Comparison of ENCODE assay signal across 13 mouse cellular contexts in genomic region chr9:112123421-112123828, GRCm38 (mm10).
DNase-seq lines count a peak whose midpoint lies in the region; ATAC-seq and TF ChIP-seq lines count a peak whose summit lies in the region.
"Had no signal": no experiment of that assay in that cellular context is flagged by ENCODE, and none has a peak within 500 bp of the region (broad histone marks: within the 10 kb centered on the region; RNA-seq: fewer than 3 reads in every experiment).

No protein-coding gene starts in this region.

- peak; percentile 44 for DNase-seq in embryo, embryonic 11 days
- DNase-seq in embryo, embryonic 9.5 days (ENCODE audit: extremely low spot score): no peak
- peak; percentile 28 for DNase-seq in liver, adult 2 months (ENCODE audit: extremely low read depth, low read depth, low spot score)
- peak; percentile 78 for DNase-seq in retina, postnatal 1 day
- DNase-seq in spleen, postnatal 36 days (ENCODE audit: low spot score in 2 of 2): no peak
- DNase-seq in frontal cortex, postnatal 10 days (ENCODE audit: low spot score in 2 of 2): no peak
- DNase-seq: cerebellum, adult 9-11 months; kidney, postnatal 36 days; spleen, adult 18-20 months had no signal

- H3K79me2 ChIP-seq in liver, adult 2 months (ENCODE audit: control insufficient read depth, insufficient read depth, low read length): no peaks in the 10 kb centered on the region

- no peak overlapping the region for H3K9ac ChIP-seq in liver, adult 2 months (ENCODE audit: low read depth, low read length)
- no peak overlapping the region for H3K9ac ChIP-seq in liver, embryonic 12.5 days
- H3K9ac ChIP-seq in midbrain, embryonic 12.5 days (replicated peaks): no peak overlapping the region
- H3K9ac ChIP-seq: liver, embryonic 15.5 days had no signal

- no peaks in the 10 kb centered on the region for H3K9me3 ChIP-seq in liver, embryonic 12.5 days (replicated peaks)
- H3K9me3 ChIP-seq in midbrain, embryonic 12.5 days: no peaks in the 10 kb centered on the region
- H3K9me3 ChIP-seq: liver, embryonic 15.5 days had no signal

- H3K4me3 ChIP-seq in liver, adult 2 months (ENCODE audit: insufficient read depth, low read depth, low read length): no peak overlapping the region
- no peak overlapping the region for H3K4me3 ChIP-seq in liver, embryonic 12.5 days
- H3K4me3 ChIP-seq in midbrain, embryonic 12.5 days: no peak overlapping the region
- H3K4me3 ChIP-seq: liver, embryonic 15.5 days had no signal

- no peak for ATAC-seq in liver, embryonic 12.5 days
- 0 out of 2 replicates have a peak, but pooled peaks have one; percentile 41 for ATAC-seq in midbrain, embryonic 12.5 days (ENCODE audit: low FRiP score, low read depth)

- H3K27ac ChIP-seq in liver, adult 2 months (replicated peaks; ENCODE audit: insufficient read depth, low read depth, low read length): no peak overlapping the region
- no peak overlapping the region for H3K27ac ChIP-seq in liver, embryonic 12.5 days
- H3K27ac ChIP-seq in midbrain, embryonic 12.5 days (replicated peaks): peak overlapping the region; percentile 56
- H3K27ac ChIP-seq: liver, embryonic 15.5 days had no signal

- H3K4me2 ChIP-seq in liver, embryonic 12.5 days: no peak overlapping the region
- H3K4me2 ChIP-seq in midbrain, embryonic 12.5 days (replicated peaks): no peak overlapping the region
- H3K4me2 ChIP-seq: liver, embryonic 15.5 days had no signal

- H3K36me3 ChIP-seq in liver, adult 2 months (ENCODE audit: control insufficient read depth, insufficient read depth, low read length): no peaks in the 10 kb centered on the region
- H3K36me3 ChIP-seq in liver, embryonic 12.5 days: no peaks in the 10 kb centered on the region
- no peaks in the 10 kb centered on the region for H3K36me3 ChIP-seq in midbrain, embryonic 12.5 days
- H3K36me3 ChIP-seq: G1E; liver, embryonic 15.5 days had no signal

- H3K4me1 ChIP-seq in liver, adult 2 months (ENCODE audit: control insufficient read depth, insufficient read depth, low read length): peaks cover 3% of the 10 kb centered on the region; the same call in 1 of the 2 replicates
- no peaks in the 10 kb centered on the region; the same call in 1 of the 2 replicates for H3K4me1 ChIP-seq in liver, embryonic 12.5 days
- H3K4me1 ChIP-seq in midbrain, embryonic 12.5 days: peaks cover 24% of the 10 kb centered on the region
- H3K4me1 ChIP-seq: liver, embryonic 15.5 days had no signal

- 68% methylated on average over 6 of the region's 6 CpGs for WGBS in liver, adult 2 months
- WGBS in liver, embryonic 12.5 days (ENCODE audit: insufficient replicate concordance): 71% methylated on average over 6 of the region's 6 CpGs
- WGBS in midbrain, embryonic 12.5 days: 29% methylated on average over 6 of the region's 6 CpGs

- TF ChIP-seq POLR2A in liver, adult 2 months (IDR thresholded peaks at IDR 0.05; ENCODE audit: extremely low read depth, insufficient read depth, low read length): no peak

- H3K27me3 ChIP-seq in liver, adult 2 months (ENCODE audit: control insufficient read depth, insufficient read depth, low read length): peaks cover 2% of the 10 kb centered on the region; the same call in 1 of the 2 replicates
- peaks cover 22% of the 10 kb centered on the region for H3K27me3 ChIP-seq in liver, embryonic 12.5 days (replicated peaks)
- peaks cover 23% of the 10 kb centered on the region for H3K27me3 ChIP-seq in midbrain, embryonic 12.5 days

- TF ChIP-seq CTCF in liver, adult 2 months (IDR thresholded peaks at IDR 0.05; ENCODE audit: low read depth, low read length): no peak

Comparison
In these comparisons a context has a peak if more than half of its experiments do, and no peak if none do; other contexts are left out.
1. DNase-seq: peak in embryo, embryonic 11 days (single experiment), liver, adult 2 months (single experiment) and retina, postnatal 1 day (single experiment); none in embryo, embryonic 9.5 days (single experiment), spleen, postnatal 36 days (0 of 2) and frontal cortex, postnatal 10 days (0 of 2).